Mouse (Mus musculus) B cell, adult 2 months (primary cell): ENCODE measurements at regions not wholly inside any gene's neighbourhood (a gene's known extent, or its start where the extent isn't known, plus 50 kb on each side); places are given as distances from the start of the nearest gene placed in this dataset.
"Not testable (repeated sequence)": the region's sequence is repeated elsewhere in the genome, so short reads cannot be mapped to it uniquely, and the experiment has no call there.

Experiments used
- DNase-seq, 2 experiments: peaks; one replicate each; pipeline ENCODE4 v3.0.0; 2022

GRCm38 (mm10) chr6:69932297-69932696 lies 859.7 kb downstream of the Rpia start:
- DNase-seq, result no peak

GRCm38 (mm10) chr6:69914781-69915180 lies 877.3 kb downstream of the Rpia start:
- peak; percentile 2 to 14 for DNase-seq

GRCm38 (mm10) chr6:69879286-69879685 lies 912.7 kb downstream of the Rpia start:
- DNase-seq, result no peak

DNA sequence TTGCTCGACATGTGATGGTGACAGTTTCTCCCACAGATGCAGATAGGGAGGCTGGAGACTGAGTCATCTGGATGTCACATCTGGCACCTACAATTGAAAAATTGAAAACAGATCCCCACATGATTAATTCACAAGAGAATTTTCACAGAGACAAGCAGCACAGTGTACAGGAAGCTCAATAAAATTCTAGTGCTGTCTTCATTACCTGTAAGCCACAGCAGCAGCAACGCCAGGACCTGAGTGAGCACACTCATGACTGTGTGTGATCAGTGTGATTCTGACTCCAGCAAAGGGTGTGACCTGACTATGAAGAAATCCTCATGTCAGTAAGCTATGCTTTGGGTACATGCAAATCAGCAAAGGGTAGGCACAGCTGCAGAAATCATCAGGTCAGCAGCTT lies 933.4 kb downstream of the Rpia start:
- DNase-seq, result peak in 1 of 2 experiments; percentile 4

DNA sequence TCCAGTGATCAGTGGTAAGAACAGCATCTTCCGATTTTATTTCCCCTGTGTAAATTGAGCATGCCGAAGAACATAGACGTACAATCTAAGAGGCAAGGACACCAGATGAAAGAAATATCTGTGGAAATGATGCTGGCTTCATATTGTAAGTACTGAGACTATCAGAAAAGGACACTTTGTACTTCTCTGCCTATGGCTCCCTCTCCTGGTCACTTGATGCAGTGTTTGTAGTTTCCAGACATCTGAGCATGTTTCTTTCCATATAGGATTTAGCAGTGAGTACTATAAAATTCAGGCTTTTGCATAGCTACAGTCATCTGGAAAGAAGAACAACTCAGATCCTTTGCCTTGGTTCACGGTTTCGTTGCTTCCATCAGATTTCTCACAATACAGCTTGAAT lies 963.4 kb downstream of the Rpia start:
- DNase-seq, result peak; percentile 39 to 43

DNA sequence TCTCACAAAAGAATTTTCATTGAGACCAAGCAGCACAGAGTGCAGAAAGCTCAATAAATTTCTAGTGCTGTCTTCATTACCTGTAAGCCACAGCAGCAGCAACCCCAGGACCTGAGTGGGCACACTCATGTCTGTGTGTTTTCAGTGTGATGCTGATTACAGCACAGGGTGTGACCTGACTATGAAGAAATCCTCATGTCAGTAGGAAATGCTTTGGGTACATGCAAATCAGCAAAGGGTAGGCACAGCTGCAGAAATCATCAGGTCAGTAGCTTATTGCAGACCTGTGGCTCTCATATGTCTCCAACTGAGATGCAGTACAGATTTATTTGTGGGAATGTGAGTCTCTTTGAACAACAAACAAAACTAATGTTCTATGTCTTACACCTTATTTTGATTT lies 977.1 kb downstream of the Rpia start:
- DNase-seq, result peak; percentile 28 to 31

DNA sequence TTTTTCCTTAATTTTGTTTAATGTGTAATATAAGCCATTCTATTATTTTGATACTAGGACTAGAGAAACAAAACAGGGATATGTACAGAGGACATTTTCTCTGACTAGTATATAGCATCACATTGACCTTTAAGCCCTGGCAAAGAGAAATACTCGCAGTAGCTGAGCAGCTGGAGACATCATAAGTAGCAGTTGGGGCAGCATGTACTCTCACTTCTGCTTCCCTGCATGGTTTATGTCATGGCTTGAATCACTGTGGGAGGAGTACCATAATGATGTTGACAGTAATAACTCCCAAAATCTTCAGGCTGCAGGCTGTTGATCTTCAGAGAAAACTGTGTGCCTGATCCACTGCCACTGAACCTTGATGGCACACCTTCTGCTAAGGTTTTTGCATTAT lies 977.7 kb downstream of the Rpia start:
- DNase-seq, result peak; percentile 30 to 35

DNA sequence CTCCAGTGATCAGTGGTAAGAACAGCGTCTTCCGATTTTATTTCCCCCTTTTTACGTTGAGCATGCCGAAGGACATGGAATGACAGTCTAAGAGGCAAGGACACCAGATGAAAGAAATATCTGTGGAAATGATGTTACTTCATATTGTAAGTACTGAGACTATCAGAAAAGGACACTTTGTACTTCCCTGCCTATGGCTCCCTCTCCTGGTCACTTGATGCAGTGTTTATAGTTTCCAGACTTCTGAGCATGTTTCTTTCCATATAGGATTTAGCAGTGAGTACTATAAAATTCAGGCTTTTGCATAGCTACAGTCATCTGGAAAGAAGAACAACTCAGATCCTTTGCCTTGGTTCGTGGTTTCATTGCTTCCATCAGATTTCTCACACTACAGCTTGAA lies 1011.7 kb downstream of the Rpia start:
- DNase-seq, result peak; percentile 33 to 36

GRCm38 (mm10) chr6:69777322-69777721 lies 1014.7 kb downstream of the Rpia start:
- DNase-seq, result not testable (repeated sequence)

DNA sequence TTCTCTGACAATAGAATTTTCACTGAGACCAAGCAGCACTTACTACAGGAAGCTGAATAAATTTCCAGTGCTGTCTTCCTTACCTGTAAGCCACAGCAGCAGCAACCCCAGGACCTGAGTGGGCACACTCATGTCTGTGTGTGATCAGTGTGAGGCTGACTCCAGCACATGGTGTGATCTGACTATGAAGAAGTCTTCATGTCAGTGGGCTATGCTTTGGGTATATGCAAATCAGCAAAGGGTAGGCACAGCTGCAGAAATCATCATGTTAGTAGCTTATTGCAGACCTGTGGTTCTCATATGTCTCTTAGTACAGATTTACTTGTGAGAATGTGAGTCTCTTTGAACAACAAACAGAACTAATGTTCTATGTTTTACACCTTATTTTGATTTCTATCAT lies 1027.2 kb downstream of the Rpia start:
- DNase-seq, result peak; percentile 21

- peak; percentile 61 to 65 for DNase-seq
Observed at GRCm38 (mm10) chr6:69758618-69759017, 1033.4 kb downstream of the Rpia start.

DNA sequence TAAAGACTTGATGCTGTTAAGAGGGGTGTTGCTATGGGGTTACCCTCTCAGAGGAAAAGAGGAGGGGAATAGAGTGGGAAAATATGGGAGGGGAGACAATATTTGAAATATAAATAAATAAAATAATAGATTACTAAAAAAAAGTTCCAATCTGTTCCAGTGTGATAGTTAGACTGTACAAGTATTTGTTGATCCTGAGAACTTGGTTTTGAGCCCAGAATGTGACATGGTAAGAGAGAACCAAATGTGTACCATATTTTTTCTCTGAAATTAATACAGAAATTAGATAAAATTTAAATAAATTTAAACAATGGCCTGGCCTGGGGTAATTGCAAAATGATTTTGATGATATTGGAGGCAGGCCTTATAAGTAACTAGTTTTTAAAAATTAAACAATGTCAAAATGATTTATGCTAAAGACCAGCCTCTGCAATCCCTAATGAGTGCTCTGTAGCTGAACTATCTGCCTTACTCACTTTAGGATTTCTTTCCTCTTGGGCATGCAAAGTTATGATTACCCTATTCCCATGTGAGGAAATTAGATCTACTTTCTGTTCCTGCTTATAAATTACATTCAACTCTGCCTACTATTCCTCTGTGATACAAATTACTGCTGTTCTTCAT lies 1052.9 kb downstream of the Rpia start:
- DNase-seq, result no peak

DNA sequence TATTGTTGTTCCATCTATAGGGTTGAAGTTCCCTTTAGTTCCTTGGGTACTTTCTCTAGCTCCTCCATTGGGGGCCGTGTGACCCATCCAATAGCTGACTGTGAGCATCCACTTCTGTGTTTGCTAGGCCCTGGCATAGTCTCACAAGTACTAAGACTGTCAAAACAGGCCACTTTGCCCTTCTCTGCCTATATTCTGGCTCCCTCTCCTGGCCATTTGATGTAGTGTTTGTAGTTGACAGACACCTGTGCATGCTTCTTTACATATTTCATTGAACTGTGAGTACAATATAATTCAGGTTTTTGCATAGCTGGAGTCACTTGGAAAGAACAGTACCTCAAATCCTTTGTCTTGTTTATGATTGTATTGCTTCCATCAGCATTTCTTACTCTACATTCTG lies 1059.2 kb downstream of the Rpia start:
- DNase-seq, result peak; percentile 70 to 75

DNA sequence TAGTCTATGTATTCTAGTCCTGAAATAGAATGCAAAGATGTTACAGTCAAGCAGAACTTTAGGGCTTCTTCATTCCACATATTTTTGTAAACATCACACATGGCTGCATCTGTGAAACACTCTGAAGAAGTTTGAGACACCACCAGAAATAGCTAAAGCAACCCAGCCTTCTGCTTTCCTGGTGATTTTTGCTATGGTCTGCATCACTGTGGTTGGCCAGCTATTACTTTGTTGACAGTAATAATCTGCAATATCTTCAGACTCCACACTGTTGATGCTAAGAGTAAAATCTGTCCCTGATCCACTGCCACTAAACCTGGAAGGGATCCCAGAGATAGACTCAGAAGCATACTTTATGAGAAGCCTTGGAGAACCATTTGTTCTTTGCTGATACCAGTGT lies 1065.7 kb downstream of the Rpia start:
- DNase-seq, result no peak

- DNase-seq, result not testable (repeated sequence)
Observed at GRCm38 (mm10) chr6:69702813-69703212, 1089.2 kb downstream of the Rpia start.

DNA sequence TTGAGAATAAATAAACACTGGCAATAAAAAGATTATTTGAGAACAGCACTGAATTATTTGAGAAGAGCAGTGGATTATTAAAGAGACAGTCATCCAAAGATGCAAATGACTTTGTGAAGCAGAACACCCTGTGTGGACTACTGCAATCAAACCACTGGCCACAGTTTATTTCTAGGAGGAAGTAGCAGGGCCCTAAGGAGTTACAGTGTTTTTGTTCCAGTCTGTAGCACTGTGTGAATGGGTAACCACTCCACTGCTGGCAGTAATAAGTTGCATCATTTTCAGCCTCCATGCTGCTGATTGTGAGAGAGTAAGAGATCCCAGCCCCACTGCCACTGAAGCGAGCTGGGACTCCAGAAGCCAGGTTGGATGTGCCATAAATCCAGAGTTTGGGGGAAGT lies 1110.9 kb downstream of the Rpia start:
- peak; percentile 42 to 50 for DNase-seq

DNA sequence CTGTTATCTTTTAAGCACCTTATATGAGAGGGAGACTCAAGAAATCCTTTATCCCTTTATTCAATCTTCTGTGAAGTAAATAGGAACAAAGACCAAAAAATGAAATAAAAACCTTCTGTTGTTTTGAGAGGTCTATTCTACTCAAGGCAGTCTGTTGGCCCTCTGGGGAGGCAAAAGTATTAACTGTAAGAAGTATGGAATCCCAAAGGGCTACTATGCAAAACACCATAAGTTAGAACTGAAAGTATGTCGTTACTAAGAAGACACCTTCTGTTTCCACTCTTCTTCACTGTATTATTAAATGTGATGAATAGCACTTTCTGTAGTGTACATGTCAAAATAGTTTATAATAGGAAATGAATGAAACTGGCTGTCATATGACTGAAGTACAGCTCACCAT lies 1129.6 kb downstream of the Rpia start:
- DNase-seq, result not testable (repeated sequence)
